Mouse (Mus musculus): ENCODE results near the gene Hist1h2af. TPM values are rescaled to one million over a fixed set of nuclear protein-coding genes. Genes with fewer than 3 reads are reported as not detected.

Hist1h2af gene
- total RNA-seq, 1 experiment, result 1,402 TPM

DNA sequence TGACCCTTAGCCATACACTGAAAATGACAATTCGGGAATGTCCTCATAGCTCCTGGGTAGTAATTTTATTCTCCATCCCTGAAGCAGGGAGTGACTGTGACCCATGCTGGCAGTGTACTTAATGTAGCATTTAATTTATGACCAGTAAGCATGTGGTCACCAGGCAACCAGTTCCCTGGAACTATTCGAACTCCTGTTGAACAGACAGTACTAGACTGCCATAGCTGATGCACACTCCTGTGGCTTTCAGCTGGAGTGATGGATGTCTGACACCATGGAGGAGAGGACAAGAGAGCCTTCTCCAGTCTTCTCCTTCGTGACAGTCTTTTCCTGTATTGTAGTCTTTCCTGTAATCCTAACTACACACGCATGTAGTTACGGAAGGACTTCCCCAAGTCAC, 4.7 kb upstream of the Hist1h2af start:
- in situ Hi-C loops (cut with MboI; ENCODE audit: low sequenced_read_pairs in 2 of 2, unreplicated experiment in 2 of 2), result loop anchor here (10.0 to 25.0 kb wide), 2 partner anchors 1492 to 1604 kb away; partner anchors contain the start of genes Hist1h2ag (in 1 of the 2), Hist1h2ah (in 1 of the 2), Hist1h2bj (in 1 of the 2) and Hist1h2bk (in 1 of the 2)
- no peak for DNase-seq (ENCODE audit: low read depth, low spot score)
- Histone ChIP-seq H3K4me1 (ENCODE audit: control insufficient read depth in 2 of 2, insufficient read depth in 2 of 2, low read length in 2 of 2, poor library complexity in 1 of 2) (peaks cover 0 to 2% of the 10 kb centered on the region in 2 experiments; a peak in 1 of 4 replicates), H3K36me3 (ENCODE audit: control insufficient read depth, insufficient read depth, low read length, poor library complexity, severe bottlenecking) (no peaks in the 10 kb centered on the region), H3K9ac (ENCODE audit: insufficient read depth, low read depth, low read length, poor library complexity, severe bottlenecking) (no peak overlapping the region), H3K4me3 (ENCODE audit: insufficient read depth in 1 of 2, low read depth in 1 of 2, low read length in 2 of 2, poor library complexity in 1 of 2, severe bottlenecking in 1 of 2) (no peak overlapping the region), H3K9me3 (ENCODE audit: control insufficient read depth, insufficient read depth, low read depth, low read length) (no peaks in the 10 kb centered on the region), H3K27ac (ENCODE audit: insufficient read depth, low read depth, low read length, poor library complexity, severe bottlenecking) (no peak overlapping the region)
- TF ChIP-seq HCFC1 (IDR thresholded peaks at IDR 0.05; ENCODE audit: borderline replicate concordance, insufficient read depth, low read length) (no peak), ZNF384 (IDR thresholded peaks at IDR 0.05; ENCODE audit: low read depth, low read length) (no peak), CHD2 (IDR thresholded peaks at IDR 0.05; ENCODE audit: low read depth, low read length) (no peak), ZC3H11A (IDR thresholded peaks at IDR 0.05; ENCODE audit: borderline replicate concordance, low read depth, low read length) (no peak), MAFK (IDR thresholded peaks at IDR 0.05; ENCODE audit: insufficient read depth, low read depth, low read length) (no peak)

DNA sequence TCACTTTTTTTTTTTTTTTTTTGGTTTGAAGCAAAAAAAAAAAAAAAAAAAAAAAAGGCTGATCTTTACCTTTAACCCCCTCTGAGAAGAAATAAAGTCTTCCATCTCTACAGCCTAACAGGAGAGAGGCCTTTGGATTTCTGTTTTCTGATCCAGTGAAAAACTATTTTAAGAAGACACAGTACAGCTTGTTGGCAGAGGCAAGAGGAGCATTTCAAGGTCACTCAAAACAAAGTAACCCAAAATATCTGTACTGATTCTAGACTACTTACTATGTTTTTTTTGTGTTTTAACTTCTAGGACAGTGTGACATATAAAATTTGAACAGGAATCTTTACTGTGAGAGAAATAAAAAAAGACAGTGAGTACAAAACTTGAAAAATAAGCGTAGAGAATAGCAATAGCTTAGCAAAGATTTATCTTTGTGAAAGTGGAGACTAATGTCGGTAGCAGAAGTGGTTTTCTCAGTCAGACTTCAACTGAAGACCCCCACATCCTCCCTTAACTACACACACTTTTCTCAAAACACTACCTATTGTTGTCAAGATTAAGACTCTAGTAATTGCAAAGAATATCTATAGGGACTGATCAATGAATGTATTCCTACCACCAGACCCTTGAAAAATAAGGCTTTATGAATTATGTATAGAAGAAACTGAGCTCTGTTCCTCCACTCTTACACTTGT, 4.1 kb upstream of the Hist1h2af start:
- Histone ChIP-seq H3K36me3 (ENCODE audit: control insufficient read depth, insufficient read depth, low read length, poor library complexity, severe bottlenecking) (no peaks in the 10 kb centered on the region), H3K27ac (ENCODE audit: insufficient read depth, low read depth, low read length, poor library complexity, severe bottlenecking) (no peak overlapping the region), H3K4me1 (ENCODE audit: control insufficient read depth in 2 of 2, insufficient read depth in 2 of 2, low read length in 2 of 2, poor library complexity in 1 of 2) (peaks cover 0 to 2% of the 10 kb centered on the region in 2 experiments; a peak in 1 of 4 replicates), H3K4me3 (ENCODE audit: insufficient read depth in 1 of 2, low read depth in 1 of 2, low read length in 2 of 2, poor library complexity in 1 of 2, severe bottlenecking in 1 of 2) (peak overlapping the region; percentile 25 to 61; a peak in 2 of 4 replicates), H3K9me3 (ENCODE audit: control insufficient read depth, insufficient read depth, low read depth, low read length) (no peaks in the 10 kb centered on the region), H3K9ac (ENCODE audit: insufficient read depth, low read depth, low read length, poor library complexity, severe bottlenecking) (no peak overlapping the region)
- TF ChIP-seq MAFK (IDR thresholded peaks at IDR 0.05; ENCODE audit: insufficient read depth, low read depth, low read length), result no peak
- TF ChIP-seq HCFC1 (IDR thresholded peaks at IDR 0.05; ENCODE audit: borderline replicate concordance, insufficient read depth, low read length), result no peak
- TF ChIP-seq CHD2 (IDR thresholded peaks at IDR 0.05; ENCODE audit: low read depth, low read length), result no peak
- TF ChIP-seq ZNF384 (IDR thresholded peaks at IDR 0.05; ENCODE audit: low read depth, low read length), result no peak; the same call in 1 of the 2 replicates
- TF ChIP-seq ZC3H11A (IDR thresholded peaks at IDR 0.05; ENCODE audit: borderline replicate concordance, low read depth, low read length), result no peak
- in situ Hi-C loops (cut with MboI; ENCODE audit: low sequenced_read_pairs in 2 of 2, unreplicated experiment in 2 of 2), result loop anchor here (10.0 to 25.0 kb wide), 2 partner anchors 1492 to 1605 kb away; partner anchors contain the start of genes Hist1h2ag (in 1 of the 2), Hist1h2ah (in 1 of the 2), Hist1h2bj (in 1 of the 2) and Hist1h2bk (in 1 of the 2)
- DNase-seq (ENCODE audit: low read depth, low spot score), result no peak

DNA sequence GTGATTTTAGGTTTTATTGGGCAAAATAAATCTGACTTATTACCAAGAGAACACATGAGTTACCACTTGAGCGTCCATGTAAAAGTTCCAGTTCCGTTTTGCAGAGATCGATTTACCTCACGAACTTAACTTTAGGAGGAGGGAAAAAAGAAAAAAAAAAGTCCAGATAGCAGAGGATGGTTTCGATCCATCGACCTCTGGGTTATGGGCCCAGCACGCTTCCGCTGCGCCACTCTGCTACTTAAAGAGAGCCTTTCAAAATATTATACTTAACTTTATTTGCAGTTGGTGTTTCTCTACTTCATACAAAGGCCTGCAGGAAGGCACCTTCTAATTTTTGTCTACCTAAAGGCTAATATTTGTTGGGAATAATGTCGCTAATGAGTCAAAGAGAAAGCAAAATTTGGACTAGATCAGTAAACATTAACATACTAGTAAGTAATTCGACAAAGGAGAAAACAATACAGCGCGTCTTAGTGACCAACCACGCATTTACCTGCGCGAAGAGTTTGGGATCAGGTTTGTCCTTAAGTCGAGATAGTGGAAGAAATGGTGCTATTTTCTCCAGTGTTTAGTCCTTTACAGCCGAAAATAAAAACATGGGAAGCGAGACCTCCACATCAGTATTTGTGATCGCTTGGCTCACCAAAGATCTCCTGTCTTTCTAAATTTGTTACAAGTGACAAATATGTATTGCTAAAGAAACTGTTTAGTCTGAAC, 3.4 kb upstream of the Hist1h2af start:
- Histone ChIP-seq H3K27ac (ENCODE audit: insufficient read depth, low read depth, low read length, poor library complexity, severe bottlenecking) (peak overlapping the region; percentile 85; the same call in 1 of the 2 replicates), H3K4me1 (ENCODE audit: control insufficient read depth in 2 of 2, insufficient read depth in 2 of 2, low read length in 2 of 2, poor library complexity in 1 of 2) (peaks cover 0 to 2% of the 10 kb centered on the region in 2 experiments; a peak in 1 of 4 replicates), H3K9me3 (ENCODE audit: control insufficient read depth, insufficient read depth, low read depth, low read length) (no peaks in the 10 kb centered on the region), H3K9ac (ENCODE audit: insufficient read depth, low read depth, low read length, poor library complexity, severe bottlenecking) (peak overlapping the region; percentile 78), H3K36me3 (ENCODE audit: control insufficient read depth, insufficient read depth, low read length, poor library complexity, severe bottlenecking) (no peaks in the 10 kb centered on the region), H3K4me3 (ENCODE audit: insufficient read depth in 1 of 2, low read depth in 1 of 2, low read length in 2 of 2, poor library complexity in 1 of 2, severe bottlenecking in 1 of 2) (peak overlapping the region; percentile 61 to 83)
- DNase-seq (ENCODE audit: low read depth, low spot score), result no peak
- TF ChIP-seq ZC3H11A (IDR thresholded peaks at IDR 0.05; ENCODE audit: borderline replicate concordance, low read depth, low read length), result no peak
- peak; percentile 92 for TF ChIP-seq MAFK (IDR thresholded peaks at IDR 0.05; ENCODE audit: insufficient read depth, low read depth, low read length)
- TF ChIP-seq ZNF384 (IDR thresholded peaks at IDR 0.05; ENCODE audit: low read depth, low read length), result peak; percentile 80
- no peak for TF ChIP-seq HCFC1 (IDR thresholded peaks at IDR 0.05; ENCODE audit: borderline replicate concordance, insufficient read depth, low read length)
- no peak for TF ChIP-seq CHD2 (IDR thresholded peaks at IDR 0.05; ENCODE audit: low read depth, low read length)
- in situ Hi-C loops (cut with MboI; ENCODE audit: low sequenced_read_pairs in 2 of 2, unreplicated experiment in 2 of 2), result loop anchor here in 1 of 2 experiments (25.0 kb wide), 1 partner anchor 1493 kb away; the partner anchor contains the start of genes Hist1h2ag, Hist1h2ah, Hist1h2bj and Hist1h2bk
